8 mouse cellular contexts compared by ENCODE assay signal in the genomic region with DNA sequence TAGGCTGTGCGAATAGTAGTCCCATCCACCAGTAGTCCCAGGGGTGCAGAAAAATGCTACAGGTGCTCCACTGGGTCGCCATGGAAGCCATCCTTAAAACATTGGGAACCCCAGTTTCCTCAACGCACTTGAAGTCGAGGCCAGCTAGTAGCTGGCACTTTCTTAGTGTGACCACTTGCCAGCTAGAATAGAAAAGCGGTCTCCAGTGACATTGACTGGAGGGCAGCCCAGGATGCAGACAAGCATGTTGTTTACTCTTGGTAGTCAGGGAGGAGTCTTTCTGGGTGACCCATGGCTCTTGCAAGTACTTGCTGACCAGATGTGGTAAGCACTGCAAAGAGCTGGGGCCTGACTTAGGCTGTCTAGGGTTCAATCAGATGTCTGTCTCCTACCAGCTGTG. TPM values are rescaled to one million over a fixed set of nuclear protein-coding genes. Genes with fewer than 3 reads are reported as not detected.
DNase-seq lines count a peak whose midpoint lies in the region; ATAC-seq and TF ChIP-seq lines count a peak whose summit lies in the region.

No protein-coding gene starts in this region.

- peak overlapping the region; percentile 74 for H3K9ac ChIP-seq in hindbrain, embryonic 16.5 days (ENCODE audit: low read depth, low read length)
- peak overlapping the region; percentile 64 for H3K9ac ChIP-seq in midbrain, embryonic 12.5 days (replicated peaks)

- no peaks in the 10 kb centered on the region for H3K9me3 ChIP-seq in hindbrain, embryonic 16.5 days (ENCODE audit: control insufficient read depth, low read length)
- H3K9me3 ChIP-seq in midbrain, embryonic 12.5 days, result no peaks in the 10 kb centered on the region

- peak; percentile 28 to 34 for DNase-seq in cerebellum, adult 2 months
- DNase-seq in cerebellum, adult 11 months, result no peak
- DNase-seq in thymus, postnatal 0 days (ENCODE audit: low spot score), result peak; percentile 10
- DNase-seq in thymus, adult 2 months, result no peak
- DNase-seq in c-Kit-positive CD71-positive TER-119-positive erythroid progenitor cells, embryonic 14.5 days (ENCODE audit: low spot score), result no peak
- no peak for DNase-seq in urinary bladder, postnatal 14 days (ENCODE audit: low spot score)

- TF ChIP-seq CTCF in cerebellum, adult 2 months (IDR thresholded peaks at IDR 0.05; ENCODE audit: borderline replicate concordance, insufficient read depth, low read depth, low read length), result no peak
- TF ChIP-seq CTCF in thymus, adult 2 months (IDR thresholded peaks at IDR 0.05; ENCODE audit: borderline replicate concordance, control insufficient read depth, extremely low read depth, insufficient read depth, low read length, poor library complexity), result no peak

- peaks cover 7% of the 10 kb centered on the region for H3K4me1 ChIP-seq in cerebellum, adult 2 months (ENCODE audit: control insufficient read depth, insufficient read depth, low read length)
- peaks cover 12% of the 10 kb centered on the region for H3K4me1 ChIP-seq in thymus, adult 2 months (replicated peaks; ENCODE audit: control insufficient read depth, insufficient read depth, low read length)
- H3K4me1 ChIP-seq in hindbrain, embryonic 16.5 days (ENCODE audit: control insufficient read depth, insufficient read depth, low read depth, low read length), result peaks cover 22% of the 10 kb centered on the region
- H3K4me1 ChIP-seq in midbrain, embryonic 12.5 days, result peaks cover 21% of the 10 kb centered on the region

- 21% methylated on average over 5 of the region's 5 CpGs for WGBS in cerebellum, adult 2 months
- 85% methylated on average over 5 of the region's 5 CpGs for WGBS in thymus, adult 2 months
- WGBS in hindbrain, embryonic 16.5 days, result 51% methylated on average over 5 of the region's 5 CpGs
- WGBS in midbrain, embryonic 12.5 days, result 61% methylated on average over 5 of the region's 5 CpGs

- H3K4me2 ChIP-seq in hindbrain, embryonic 16.5 days (ENCODE audit: low read length), result peak overlapping the region; percentile 59
- peak overlapping the region; percentile 59 for H3K4me2 ChIP-seq in midbrain, embryonic 12.5 days (replicated peaks)

- ATAC-seq in hindbrain, embryonic 16.5 days, result peak; percentile 16
- no peak; the same call in 1 of the 2 replicates for ATAC-seq in midbrain, embryonic 12.5 days (ENCODE audit: low FRiP score, low read depth)

- TF ChIP-seq POLR2A in cerebellum, adult 2 months (IDR thresholded peaks at IDR 0.05; ENCODE audit: borderline replicate concordance, insufficient read depth, low read length), result no peak
- no peak for TF ChIP-seq POLR2A in thymus, adult 2 months (IDR thresholded peaks at IDR 0.05; ENCODE audit: control insufficient read depth, extremely low read depth, insufficient read depth, low read length, poor library complexity)

- H3K27me3 ChIP-seq in cerebellum, adult 2 months (ENCODE audit: control insufficient read depth, insufficient read depth, low read length), result no peaks in the 10 kb centered on the region
- no peaks in the 10 kb centered on the region for H3K27me3 ChIP-seq in thymus, adult 2 months (ENCODE audit: control insufficient read depth, insufficient read depth, low read length)
- H3K27me3 ChIP-seq in hindbrain, embryonic 16.5 days (replicated peaks; ENCODE audit: control insufficient read depth, insufficient read depth, low read length), result no peaks in the 10 kb centered on the region
- peaks cover 6% of the 10 kb centered on the region; the same call in 1 of the 2 replicates for H3K27me3 ChIP-seq in midbrain, embryonic 12.5 days

- peaks cover 6% of the 10 kb centered on the region; the same call in 1 of the 2 replicates for H3K36me3 ChIP-seq in thymus, adult 2 months (ENCODE audit: control insufficient read depth, insufficient read depth, low read length)
- H3K36me3 ChIP-seq in hindbrain, embryonic 16.5 days (ENCODE audit: control insufficient read depth, insufficient read depth, low read length), result peaks cover 7% of the 10 kb centered on the region
- peaks cover 23% of the 10 kb centered on the region for H3K36me3 ChIP-seq in midbrain, embryonic 12.5 days

- H3K27ac ChIP-seq in cerebellum, adult 2 months (ENCODE audit: insufficient read depth, low read length), result no peak overlapping the region
- no peak overlapping the region for H3K27ac ChIP-seq in thymus, adult 2 months (ENCODE audit: control insufficient read depth, insufficient read depth, low read length)
- peak overlapping the region; percentile 79 for H3K27ac ChIP-seq in hindbrain, embryonic 16.5 days (ENCODE audit: low read depth, low read length)
- H3K27ac ChIP-seq in midbrain, embryonic 12.5 days (replicated peaks), result peak overlapping the region; percentile 77

- peak overlapping the region; percentile 74 for H3K4me3 ChIP-seq in cerebellum, adult 2 months (replicated peaks; ENCODE audit: insufficient read depth, low read depth, low read length)
- H3K4me3 ChIP-seq in thymus, adult 2 months (ENCODE audit: control insufficient read depth, insufficient read depth, low read length), result no peak overlapping the region
- H3K4me3 ChIP-seq in hindbrain, embryonic 16.5 days (ENCODE audit: low read length), result peak overlapping the region; percentile 75
- peak overlapping the region; percentile 72 for H3K4me3 ChIP-seq in midbrain, embryonic 12.5 days

RNA-seq across cellular contexts. Expression of a gene that starts 0.7 kb away (rescaled TPM):
- 61.0 and 61.2 TPM in 2 replicates for polyA plus RNA-seq in cerebellum, adult 2 months (2012; rRNA removed)
- polyA plus RNA-seq in thymus, postnatal 0 days (2015; fragmentation: Nextera tagmentation; extraction: Ambion mirVana), result 101 and 102 TPM in 2 replicates
- 153 and 175 TPM in 2 replicates for polyA plus RNA-seq in thymus, adult 2 months (2012; rRNA removed)
- polyA plus RNA-seq in hindbrain, embryonic 16.5 days (2015; fragmentation: Nextera tagmentation; extraction: Ambion mirVana), result 102 and 115 TPM in 2 replicates
- 179 and 189 TPM in 2 replicates for polyA plus RNA-seq in midbrain, embryonic 12.5 days (2016; fragmentation: Nextera tagmentation; extraction: Ambion mirVana)

RNA-seq across cellular contexts. Expression of a gene that starts 14.1 kb away (rescaled TPM):
- polyA plus RNA-seq in cerebellum, adult 2 months (2012; rRNA removed), result 22.5 and 22.6 TPM in 2 replicates
- 0.47 and 0.81 TPM in 2 replicates for polyA plus RNA-seq in thymus, postnatal 0 days (2015; fragmentation: Nextera tagmentation; extraction: Ambion mirVana)
- polyA plus RNA-seq in thymus, adult 2 months (2012; rRNA removed), result 2.1 and 2.3 TPM in 2 replicates
- polyA plus RNA-seq in hindbrain, embryonic 16.5 days (2015; fragmentation: Nextera tagmentation; extraction: Ambion mirVana), result 13.5 and 14.6 TPM in 2 replicates
- 3.8 and 4.6 TPM in 2 replicates for polyA plus RNA-seq in midbrain, embryonic 12.5 days (2016; fragmentation: Nextera tagmentation; extraction: Ambion mirVana)

RNA-seq across cellular contexts. Expression of a gene that starts 22.4 kb away (rescaled TPM):
- polyA plus RNA-seq in cerebellum, adult 2 months (2012; rRNA removed), result 17.6 and 19.2 TPM in 2 replicates
- 1.4 and 2.2 TPM in 2 replicates for polyA plus RNA-seq in thymus, postnatal 0 days (2015; fragmentation: Nextera tagmentation; extraction: Ambion mirVana)
- 2.8 and 4.7 TPM in 2 replicates for polyA plus RNA-seq in thymus, adult 2 months (2012; rRNA removed)
- 8.1 and 8.8 TPM in 2 replicates for polyA plus RNA-seq in hindbrain, embryonic 16.5 days (2015; fragmentation: Nextera tagmentation; extraction: Ambion mirVana)
- 9.9 and 11.4 TPM in 2 replicates for polyA plus RNA-seq in midbrain, embryonic 12.5 days (2016; fragmentation: Nextera tagmentation; extraction: Ambion mirVana)

RNA-seq across cellular contexts. Expression of a gene that starts 33.2 kb away (rescaled TPM):
- 68.5 and 74.2 TPM in 2 replicates for polyA plus RNA-seq in cerebellum, adult 2 months (2012; rRNA removed)
- 106 and 107 TPM in 2 replicates for polyA plus RNA-seq in thymus, postnatal 0 days (2015; fragmentation: Nextera tagmentation; extraction: Ambion mirVana)
- 25.8 and 27.3 TPM in 2 replicates for polyA plus RNA-seq in thymus, adult 2 months (2012; rRNA removed)
- polyA plus RNA-seq in hindbrain, embryonic 16.5 days (2015; fragmentation: Nextera tagmentation; extraction: Ambion mirVana), result 91.6 and 106 TPM in 2 replicates
- 125 and 129 TPM in 2 replicates for polyA plus RNA-seq in midbrain, embryonic 12.5 days (2016; fragmentation: Nextera tagmentation; extraction: Ambion mirVana)

RNA-seq across cellular contexts. Expression of a gene that starts 50.3 kb away (rescaled TPM):
- polyA plus RNA-seq in cerebellum, adult 2 months (2012; rRNA removed), result 36.2 and 37.0 TPM in 2 replicates
- polyA plus RNA-seq in thymus, postnatal 0 days (2015; fragmentation: Nextera tagmentation; extraction: Ambion mirVana), result 10.2 and 12.6 TPM in 2 replicates
- polyA plus RNA-seq in thymus, adult 2 months (2012; rRNA removed), result 53.0 and 53.5 TPM in 2 replicates
- 22.5 and 23.4 TPM in 2 replicates for polyA plus RNA-seq in hindbrain, embryonic 16.5 days (2015; fragmentation: Nextera tagmentation; extraction: Ambion mirVana)
- polyA plus RNA-seq in midbrain, embryonic 12.5 days (2016; fragmentation: Nextera tagmentation; extraction: Ambion mirVana), result 21.6 and 21.8 TPM in 2 replicates

Comparison
In these comparisons a context has a peak if more than half of its experiments do, and no peak if none do; other contexts are left out.
1. DNase-seq: peak in cerebellum, adult 2 months (2 of 2) and thymus, postnatal 0 days (single experiment); none in cerebellum, adult 11 months (single experiment), thymus, adult 2 months (single experiment), c-Kit-positive CD71-positive TER-119-positive erythroid progenitor cells, embryonic 14.5 days (single experiment) and urinary bladder, postnatal 14 days (single experiment).
2. H3K27ac ChIP-seq: peak in hindbrain, embryonic 16.5 days (single experiment) and midbrain, embryonic 12.5 days (single experiment); none in cerebellum, adult 2 months (single experiment) and thymus, adult 2 months (single experiment).